Mouse (Mus musculus): ENCODE measurements around the gene Cmtm7. TPM values are rescaled to one million over a fixed set of nuclear protein-coding genes. Genes with fewer than 3 reads are reported as not detected.

The Cmtm7 gene
- total RNA-seq, 2 experiments from 2014 or later: 4.9 to 5.1 TPM

DNA sequence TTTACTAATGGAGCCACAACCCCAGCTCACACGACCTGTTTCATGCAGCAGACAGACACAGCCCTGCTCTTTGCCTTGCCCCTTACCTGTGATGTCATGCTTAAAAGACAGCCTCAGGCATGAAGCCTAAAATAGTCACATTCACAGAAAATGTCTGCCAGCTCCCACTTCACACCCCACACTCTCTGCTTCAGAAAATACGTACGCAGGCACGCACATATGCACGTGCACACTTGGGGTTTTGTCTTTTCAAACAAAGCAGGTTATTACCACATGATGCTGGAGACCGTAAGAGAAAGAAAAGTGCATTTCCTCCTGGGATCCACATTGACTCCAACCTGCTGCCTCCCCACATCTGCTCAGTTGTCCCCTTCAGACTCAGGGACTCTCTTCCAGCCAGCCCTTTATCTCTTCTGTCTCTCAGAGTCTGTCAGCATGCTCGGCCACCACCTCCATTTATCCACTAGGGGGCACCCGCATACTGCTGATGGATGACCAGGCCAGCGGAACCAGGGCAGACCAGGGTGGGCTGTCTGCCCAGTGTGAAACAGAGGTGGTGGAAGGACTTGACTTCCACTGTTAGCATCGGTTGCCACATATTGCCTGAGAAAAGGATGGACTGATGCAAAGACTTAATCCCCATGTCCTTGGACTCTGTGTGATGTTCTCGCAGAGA, 15.8 kb upstream of the Cmtm7 start:
- peak; percentile 83 to 89 for DNase-seq (ENCODE audit: extremely low spot score in 1 of 2, low spot score in 1 of 2)

DNA sequence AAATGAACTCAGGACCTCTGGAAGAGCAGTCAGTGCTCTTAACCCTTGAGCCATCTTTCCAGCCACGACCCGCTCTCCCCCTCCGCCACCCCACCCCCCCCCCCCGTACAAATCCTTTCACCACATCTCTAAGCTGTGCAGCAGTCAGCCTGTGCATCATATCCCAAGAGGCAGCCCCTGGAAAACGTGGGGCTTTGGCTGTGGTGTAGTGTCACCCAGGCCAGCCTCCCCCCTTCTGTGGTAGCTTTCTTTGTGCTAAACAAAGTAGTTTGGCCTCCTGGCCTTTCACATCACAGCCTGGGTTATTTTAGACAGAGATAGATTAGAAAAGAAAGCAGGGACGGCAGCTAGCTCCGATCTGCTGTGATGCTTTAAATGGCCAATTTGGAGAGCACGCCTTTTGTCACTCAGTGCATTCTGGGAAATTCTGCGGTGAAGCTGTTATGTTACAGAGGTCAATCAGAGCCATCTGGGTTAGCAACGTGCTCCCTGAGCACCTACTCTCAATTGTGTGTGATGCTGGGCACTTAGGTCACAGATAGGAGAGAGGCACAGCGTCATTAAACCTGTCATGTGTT, 14.9 kb upstream of the Cmtm7 start:
- no peak for DNase-seq (ENCODE audit: extremely low spot score in 1 of 2, low spot score in 1 of 2)

DNA sequence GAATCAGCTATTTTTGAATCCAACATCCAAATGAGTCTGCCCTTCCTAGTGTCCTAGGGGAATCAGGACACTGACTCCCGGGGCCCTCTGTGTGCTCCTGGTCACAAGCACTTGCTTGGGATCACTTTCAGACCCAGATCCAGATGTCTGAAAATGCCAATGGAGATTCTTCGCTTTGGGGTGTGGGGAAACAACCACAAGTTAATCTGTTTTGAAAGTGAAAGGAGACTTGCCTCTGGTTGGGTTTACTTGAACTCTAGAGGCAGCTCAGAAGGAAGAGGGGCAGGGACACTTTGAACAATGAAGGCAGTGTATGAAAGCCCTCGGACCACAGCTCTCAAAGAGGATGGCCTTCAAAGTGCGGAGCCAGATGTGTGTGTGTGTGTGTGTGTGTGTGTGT, 12.8 kb upstream of the Cmtm7 start:
- DNase-seq (ENCODE audit: extremely low spot score in 1 of 2, low spot score in 1 of 2): no peak

DNA sequence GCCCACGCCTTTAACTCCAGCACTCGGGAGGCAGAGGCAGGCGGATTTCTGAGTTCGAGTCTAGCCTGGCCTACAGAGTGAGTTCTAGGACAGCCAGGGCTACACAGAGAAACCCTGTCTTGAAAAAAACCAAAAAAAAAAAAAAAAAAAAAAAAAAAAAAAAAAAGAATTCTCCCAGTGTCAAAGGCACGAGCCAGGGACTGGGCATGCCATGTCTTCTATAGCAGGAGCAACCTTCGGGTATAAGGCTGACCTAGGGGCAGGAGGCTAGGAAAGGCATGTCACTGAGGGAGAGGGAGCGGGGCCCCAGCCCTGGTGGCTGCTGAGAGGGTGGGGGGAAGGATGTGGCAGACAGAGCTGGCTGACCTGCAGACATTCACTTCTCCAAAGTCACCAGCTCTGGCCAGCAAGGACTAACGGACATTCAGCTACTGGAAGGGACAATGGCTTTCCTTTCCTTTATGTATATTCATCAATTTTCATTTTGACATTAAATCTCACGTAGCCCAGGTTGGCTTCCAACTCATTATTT, 12.2 kb upstream of the Cmtm7 start:
- no peak for DNase-seq (ENCODE audit: extremely low spot score in 1 of 2, low spot score in 1 of 2)

DNA sequence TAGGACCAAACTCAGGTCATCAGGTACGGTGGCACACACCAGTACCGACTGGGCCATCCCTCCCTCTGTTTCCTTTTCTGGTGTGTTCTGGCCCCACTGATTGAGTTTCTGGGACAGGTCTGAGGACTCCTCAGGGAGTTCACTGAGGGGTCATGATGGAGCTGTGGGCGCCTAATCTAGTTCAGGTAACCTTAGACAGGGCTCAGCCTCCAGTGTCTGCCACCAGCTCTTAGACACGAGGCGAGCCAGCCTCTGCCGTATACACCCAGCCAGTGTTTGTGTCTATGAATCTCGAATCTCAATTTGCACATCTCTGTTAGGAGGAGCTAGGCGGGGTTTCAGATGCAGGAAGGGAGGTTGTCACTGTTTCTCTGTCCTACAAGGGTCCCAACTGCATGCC, 8.3 kb upstream of the Cmtm7 start:
- DNase-seq (ENCODE audit: extremely low spot score in 1 of 2, low spot score in 1 of 2): no peak

DNA sequence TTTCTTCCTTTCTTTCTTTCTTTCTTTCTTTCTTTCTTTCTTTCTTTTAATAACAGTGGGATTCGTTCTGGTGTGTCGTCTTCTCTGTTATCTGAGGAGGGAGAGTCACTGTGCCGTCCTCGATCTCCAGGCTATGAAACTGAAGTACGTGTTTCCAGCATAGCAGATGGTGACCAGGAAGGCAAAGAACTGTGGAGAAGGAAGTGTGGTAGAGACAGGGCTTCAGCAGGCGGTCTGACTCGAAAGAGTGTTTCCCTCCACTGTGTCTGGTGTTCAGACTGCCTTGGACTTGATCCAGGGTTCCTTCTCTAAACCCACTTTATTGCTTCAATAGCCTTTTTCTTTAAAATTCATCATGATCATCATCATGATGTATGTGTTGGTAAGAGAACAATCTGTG, 7.9 kb upstream of the Cmtm7 start:
- DNase-seq (ENCODE audit: extremely low spot score in 1 of 2, low spot score in 1 of 2): no peak

DNA sequence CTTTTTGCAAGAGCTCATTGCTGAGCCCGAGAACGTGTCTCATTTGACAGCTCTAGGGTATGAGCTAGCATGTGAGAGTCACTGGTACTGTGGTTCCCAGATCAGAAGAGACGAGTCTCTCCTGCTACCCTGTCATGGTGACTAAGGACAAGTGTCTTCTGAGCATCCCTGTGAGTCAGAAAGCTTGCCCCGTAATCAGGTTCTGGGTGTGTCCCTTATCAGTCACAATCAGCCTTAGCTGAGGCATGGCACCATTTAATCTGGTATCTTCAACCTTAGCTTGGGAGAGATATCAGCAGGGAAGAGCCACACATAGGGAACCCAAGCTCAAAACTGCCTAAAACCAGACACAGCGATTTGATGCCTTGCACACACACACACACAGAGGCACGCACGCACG, 7.0 kb upstream of the Cmtm7 start:
- no peak for DNase-seq (ENCODE audit: extremely low spot score in 1 of 2, low spot score in 1 of 2)

DNA sequence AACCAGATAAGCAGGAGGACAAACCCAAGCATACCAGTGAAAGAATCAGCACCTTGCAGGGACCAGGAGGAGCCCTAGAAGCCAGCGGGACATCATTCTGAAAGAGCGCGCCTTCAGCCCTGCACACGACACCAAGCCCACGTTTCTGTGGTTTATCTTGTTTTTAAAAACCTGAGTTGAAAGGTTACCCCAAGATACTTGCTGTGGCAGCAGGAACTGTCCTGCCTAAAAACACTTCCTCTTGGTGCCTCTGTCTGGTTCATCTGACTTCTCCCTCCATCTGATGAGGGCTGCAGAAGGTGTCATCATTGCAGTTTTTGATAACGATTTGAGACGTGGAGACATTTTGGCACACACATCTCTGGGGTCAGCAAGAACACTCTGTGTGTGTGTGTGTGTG, 6.1 kb upstream of the Cmtm7 start:
- no peak for DNase-seq (ENCODE audit: extremely low spot score in 1 of 2, low spot score in 1 of 2)

DNA sequence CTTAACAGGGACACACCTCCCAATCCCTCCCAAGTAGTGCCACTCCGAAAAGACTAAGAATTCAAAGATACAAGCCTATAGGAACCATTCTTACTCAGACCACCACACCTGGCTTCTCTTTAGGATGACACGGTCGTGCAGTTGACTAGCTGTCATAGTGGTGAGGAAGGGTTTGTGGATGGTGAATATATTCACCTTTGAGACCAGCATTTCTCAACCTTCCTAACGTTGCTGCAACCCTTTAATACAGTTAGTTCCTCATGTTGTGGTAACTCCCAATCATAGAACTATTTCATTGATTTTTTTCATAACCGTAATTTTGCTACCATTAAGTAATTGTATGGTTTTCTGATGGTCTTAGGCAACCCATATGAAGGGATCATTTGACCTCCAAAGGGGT, 5.5 kb upstream of the Cmtm7 start:
- no peak for DNase-seq (ENCODE audit: extremely low spot score in 1 of 2, low spot score in 1 of 2)

DNA sequence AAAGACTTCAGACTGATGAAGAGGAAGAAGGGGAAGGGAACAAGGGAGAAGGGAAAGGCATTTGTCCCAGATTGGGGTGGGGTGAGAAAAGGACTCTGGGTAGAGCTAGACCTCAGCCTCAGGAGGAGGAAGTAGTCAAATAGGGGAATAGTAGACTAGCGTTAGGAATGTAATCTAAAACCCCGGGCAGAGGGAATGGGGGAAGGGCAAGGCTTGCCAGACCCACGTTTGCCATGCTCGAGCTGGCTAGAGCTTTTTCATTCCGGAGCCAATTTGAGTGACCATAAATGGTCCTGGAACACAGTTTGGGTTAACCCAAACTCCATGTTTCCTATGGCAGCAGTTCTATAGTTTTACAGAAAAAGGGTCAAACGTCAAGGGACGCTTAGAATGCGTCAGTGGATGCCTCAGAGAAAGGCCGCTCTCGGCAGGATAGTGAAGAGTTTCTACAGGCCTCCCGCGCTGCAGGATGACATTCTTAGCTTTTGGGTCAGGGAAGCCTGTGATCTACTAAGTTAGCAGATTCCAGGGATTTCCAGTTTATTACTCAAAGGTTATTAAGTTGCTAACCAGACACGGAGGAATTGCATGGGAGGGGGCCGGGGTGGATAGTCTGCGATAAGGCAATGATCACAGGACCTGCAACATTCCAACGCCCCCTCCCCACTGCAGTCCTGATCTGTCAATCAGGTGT, 3.9 kb upstream of the Cmtm7 start:
- no peak for DNase-seq (ENCODE audit: extremely low spot score in 1 of 2, low spot score in 1 of 2)

DNA sequence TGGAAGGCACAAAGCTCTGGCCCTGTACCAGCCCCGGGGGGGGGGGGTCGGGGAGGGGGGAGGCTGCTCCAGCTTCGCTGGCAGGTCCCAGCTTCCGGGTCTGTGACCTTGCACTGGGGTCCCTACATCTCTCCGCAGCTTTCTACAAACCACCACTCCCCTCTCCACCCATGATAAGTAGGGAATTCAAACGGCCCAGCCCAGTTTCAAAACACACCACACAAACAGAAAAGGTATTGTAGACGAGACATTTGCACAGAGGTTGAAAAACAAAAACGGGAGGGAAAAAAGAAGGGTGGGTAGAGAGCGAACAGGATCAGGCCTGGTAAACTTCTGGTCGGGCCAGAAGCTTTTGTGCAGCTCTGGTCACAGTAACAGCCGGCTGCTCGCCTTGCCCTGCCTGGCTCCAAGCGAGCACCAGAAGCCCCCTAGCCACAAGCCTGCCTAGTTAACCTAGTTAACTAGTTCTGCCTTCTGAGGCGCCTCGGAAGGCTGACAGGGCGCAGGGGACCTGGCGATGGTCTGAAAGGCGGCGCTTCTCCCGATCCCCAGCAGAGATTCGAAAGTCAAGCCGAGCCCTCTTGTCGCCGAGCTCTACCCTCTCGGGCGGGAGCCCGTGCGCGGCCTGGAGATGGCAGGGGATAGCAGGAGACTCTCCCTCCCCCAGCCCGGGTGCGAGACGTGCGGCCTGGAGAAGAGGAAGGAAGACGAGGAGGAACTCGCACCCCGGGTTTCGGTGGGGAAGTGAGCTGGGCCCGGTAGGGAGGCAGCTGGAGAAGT, 720 bp downstream of the Cmtm7 start:
- DNase-seq (ENCODE audit: extremely low spot score in 1 of 2, low spot score in 1 of 2): no peak

DNA sequence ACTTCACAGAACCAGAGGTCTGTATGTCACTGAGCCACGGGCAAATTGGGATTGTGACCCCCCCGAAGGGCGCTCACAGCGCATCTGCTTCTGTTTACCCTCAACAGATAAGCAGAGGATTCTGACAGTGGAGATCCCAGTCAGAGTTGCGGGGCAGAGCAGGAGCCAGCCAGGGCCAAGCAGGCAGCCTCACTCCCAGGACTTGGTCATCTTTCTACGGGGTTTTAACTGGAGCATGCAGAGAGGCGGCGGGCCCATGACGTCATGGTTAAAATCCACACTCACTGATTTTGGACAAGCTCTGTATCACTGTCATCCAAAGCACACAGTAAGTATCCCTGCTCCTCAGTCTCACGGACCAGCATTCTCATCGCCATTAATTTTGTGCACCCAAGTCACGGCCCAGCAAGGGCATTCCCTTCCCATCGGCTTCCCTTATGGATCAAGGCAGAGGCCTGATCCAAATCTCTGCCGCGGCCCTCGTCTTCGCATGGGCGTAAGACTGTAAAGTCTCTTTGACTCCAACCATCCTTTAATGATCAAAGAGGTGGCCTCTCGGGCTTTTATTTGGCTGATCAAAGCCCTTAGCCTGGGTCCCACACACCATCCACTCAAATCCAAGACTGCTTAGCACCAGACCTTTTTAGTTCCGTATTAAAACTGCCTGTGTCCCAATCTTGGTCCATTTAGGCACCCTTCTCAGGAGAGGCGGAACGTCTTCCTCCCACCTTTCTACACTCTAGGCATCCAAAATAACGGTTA, 1.5 kb downstream of the Cmtm7 start:
- DNase-seq (ENCODE audit: extremely low spot score in 1 of 2, low spot score in 1 of 2): no peak

DNA sequence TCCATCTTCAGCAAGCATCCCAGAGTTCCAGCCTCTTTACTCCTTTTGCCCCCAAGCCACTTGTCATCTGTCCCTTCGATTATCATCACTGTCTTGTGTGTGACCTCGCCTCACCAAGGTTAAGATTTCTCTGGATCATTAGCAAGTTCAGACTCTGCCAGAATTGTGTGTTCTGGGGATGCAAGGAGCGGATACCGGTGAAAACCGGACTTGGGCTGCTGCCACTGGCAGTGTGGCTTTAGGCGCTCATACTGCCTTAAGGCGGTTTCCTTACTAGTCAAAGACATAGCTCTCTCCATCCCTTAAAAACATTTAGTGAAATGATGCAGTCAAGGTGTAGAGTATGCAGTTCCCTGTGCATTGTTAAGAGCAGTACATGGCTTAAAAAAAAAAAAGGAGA, 2.8 kb downstream of the Cmtm7 start:
- DNase-seq (ENCODE audit: extremely low spot score in 1 of 2, low spot score in 1 of 2): no peak

DNA sequence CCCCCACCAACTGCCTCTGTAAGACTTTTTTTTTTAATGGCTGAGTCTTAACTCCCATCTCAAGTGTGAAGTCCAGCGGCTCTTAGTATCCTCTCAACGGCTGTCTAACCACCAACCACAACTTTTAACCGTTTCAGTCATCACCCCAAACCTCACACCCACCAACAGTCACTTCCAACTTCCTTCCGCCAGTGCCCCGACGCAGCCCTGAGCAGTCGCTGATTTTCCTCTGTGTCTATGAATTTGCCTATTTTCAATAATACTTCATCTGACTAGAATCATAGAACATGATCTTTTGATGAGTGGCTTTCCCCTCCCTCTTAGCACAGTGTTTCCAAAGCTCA, 3.6 kb downstream of the Cmtm7 start:
- no peak for DNase-seq (ENCODE audit: extremely low spot score in 1 of 2, low spot score in 1 of 2)

DNA sequence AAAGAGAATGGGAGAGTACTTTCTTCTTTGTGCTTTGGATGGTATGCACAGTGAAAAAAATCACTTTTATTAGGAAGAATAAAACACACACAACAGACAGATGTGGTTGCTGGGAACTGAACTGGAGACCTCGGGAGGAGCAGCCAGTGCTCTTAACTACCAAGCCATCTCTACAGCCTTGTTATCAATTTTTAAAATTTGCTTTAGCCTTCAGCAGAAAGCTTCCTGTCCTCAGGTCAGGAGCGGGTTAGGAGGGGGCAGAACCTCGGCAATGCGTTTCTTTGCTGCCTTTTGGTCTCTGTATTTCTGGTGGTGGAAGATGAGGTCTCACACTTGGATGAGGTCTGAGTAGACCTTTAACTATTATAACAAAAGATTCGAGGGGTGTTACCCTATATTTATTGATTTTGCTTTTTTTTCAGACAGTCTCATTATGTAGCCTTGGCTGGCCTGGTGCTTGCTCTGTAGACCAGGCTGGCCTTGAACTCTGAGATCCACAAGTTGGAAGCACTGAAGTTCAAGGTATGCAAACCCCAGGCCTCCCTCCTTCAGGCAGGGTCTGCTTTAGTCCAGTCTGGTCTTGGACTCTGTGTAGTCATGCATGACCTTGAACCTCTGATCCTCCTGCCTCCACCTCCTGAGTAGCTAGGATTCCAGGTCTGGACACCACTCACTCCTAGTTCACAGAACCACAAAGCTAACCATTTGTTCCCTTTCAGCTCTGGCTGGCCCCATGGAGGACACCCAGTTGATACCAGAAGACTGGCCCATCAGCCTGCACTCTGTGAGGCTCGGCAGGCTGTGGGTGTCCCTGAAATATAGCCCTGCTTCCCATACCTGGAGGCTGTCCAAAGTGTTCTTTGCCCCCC, 4.2 kb downstream of the Cmtm7 start:
- DNase-seq (ENCODE audit: extremely low spot score in 1 of 2, low spot score in 1 of 2): no peak

DNA sequence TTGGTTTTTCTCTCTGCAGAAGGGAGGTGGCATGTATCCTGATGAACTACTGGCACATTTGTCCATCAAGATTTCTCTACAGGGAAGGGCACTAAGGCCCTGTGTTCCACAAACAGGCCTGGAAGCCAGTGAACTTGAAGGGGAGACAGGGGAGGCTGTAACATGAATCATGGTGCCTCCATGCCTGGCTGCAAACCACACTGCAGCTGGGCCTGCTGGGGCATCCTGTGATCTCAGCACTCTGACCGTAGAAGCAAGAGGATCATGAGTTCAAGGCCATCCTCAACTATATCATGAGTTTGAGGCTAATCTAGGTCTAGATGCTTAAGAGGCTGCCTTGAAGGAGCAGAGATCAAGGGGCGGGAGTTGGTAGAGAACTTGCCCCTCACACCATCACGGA, 5.3 kb downstream of the Cmtm7 start:
- no peak for DNase-seq (ENCODE audit: extremely low spot score in 1 of 2, low spot score in 1 of 2)

DNA sequence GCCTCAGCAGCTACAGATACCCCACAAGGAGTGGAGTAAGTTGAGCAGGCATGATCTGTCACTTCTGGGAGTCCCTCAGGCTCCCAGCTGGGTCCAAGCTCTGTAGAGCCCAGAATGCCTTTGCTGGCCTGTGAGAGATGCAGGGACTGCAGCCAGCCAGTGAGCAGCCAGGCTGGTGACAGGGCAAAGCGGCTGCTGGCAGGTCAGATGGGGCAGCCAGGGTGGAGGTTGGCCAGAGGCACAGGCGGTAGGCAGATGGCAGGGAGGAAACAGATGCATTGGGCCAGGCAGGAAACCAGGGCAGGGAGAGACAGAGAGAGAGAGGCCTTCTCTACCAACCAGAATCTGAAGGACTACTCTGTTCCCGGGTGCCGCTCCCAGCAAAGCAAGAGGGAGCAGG, 6.4 kb downstream of the Cmtm7 start:
- no peak for DNase-seq (ENCODE audit: extremely low spot score in 1 of 2, low spot score in 1 of 2)

DNA sequence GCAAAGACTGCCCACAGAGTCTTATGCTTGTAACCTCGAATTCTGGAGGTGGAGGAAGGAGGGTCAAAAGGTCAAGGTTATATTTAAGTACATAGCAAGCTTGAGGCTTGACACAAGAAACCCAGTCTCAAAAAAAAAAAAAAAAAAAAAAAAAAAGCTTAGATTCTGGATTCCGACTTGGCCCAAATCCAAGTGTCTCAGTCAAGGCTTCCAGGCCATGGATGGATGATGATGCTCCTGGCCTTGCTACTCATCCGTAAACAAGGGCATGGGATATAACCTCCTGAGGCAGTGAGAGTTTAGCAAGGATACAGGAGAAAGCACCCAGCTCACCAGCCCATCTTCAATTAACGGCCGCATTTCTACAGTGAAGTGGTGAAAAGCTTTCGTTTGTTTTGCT, 7.0 kb downstream of the Cmtm7 start:
- no peak for DNase-seq (ENCODE audit: extremely low spot score in 1 of 2, low spot score in 1 of 2)

DNA sequence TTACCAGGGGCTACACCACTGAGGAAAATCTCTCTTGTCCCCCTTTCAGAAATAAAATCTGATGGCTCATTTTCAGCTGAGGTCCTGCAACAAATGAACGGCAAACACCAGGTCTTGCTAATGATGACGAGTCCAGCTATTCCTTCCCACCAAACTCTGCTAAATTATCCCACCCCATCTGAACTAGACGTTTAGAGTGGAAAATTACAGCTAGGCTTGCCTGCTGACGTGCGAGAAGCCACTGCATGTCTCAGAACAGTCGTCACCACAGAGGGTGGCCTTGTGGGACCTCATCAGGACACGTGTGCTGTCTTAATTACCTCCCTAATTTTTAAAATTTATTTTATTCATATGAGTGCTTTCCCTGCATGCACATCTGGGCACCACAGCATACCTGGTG, 10.1 kb downstream of the Cmtm7 start:
- DNase-seq (ENCODE audit: extremely low spot score in 1 of 2, low spot score in 1 of 2): no peak

DNA sequence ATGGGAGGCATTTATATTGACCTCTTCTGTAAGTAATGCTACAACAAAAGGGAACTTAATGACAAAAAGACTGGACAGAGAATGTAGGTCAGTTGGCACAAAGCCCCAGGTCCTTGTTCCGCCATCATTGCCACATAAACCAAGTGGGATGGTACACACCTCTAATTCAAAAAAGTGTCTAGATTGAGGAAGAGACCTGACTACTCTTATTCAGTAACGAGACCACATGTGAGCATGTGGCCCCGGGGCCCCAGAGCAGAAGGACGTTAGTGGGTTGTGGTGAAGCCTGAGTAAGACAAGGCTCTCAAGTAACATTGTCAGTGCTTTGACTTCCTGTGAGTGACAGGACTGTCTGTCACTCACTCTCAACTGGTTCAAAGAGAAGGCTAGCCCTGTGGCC, 11.4 kb downstream of the Cmtm7 start:
- no peak for DNase-seq (ENCODE audit: extremely low spot score in 1 of 2, low spot score in 1 of 2)

Measured in layer of hippocampus, postnatal 25 days (tissue).